Mouse (Mus musculus): ENCODE results near the gene Stxbp6.

DNA sequence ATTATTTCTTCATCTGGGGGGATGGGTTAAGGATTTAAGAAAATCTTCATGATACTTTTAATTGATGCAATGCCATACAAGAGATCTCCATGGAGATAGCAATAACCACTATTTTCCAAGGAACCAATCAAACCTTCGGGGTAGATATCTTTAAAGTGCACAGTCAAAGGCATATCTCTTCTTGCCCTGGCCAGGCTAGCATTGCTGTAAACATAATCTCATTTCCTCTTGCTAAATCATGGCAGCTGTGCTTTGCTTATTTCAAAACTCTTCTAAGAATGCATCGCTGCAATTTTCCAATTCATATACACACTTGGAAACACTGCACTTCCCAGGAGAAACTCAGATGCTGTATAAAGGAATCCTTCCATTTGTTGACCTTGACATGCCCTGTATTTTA is 103.0 kb downstream of the Stxbp6 start:
- TF ChIP-seq POLR2A (IDR thresholded peaks at IDR 0.05; ENCODE audit: control insufficient read depth, extremely low read depth, insufficient read depth, low read length, poor library complexity) = no peak
- no peak for TF ChIP-seq CTCF (IDR thresholded peaks at IDR 0.05; ENCODE audit: borderline replicate concordance, control insufficient read depth, extremely low read depth, insufficient read depth, low read length, poor library complexity)

All from thymus, adult 2 months (tissue).